Mouse (Mus musculus): ENCODE results near the gene Gm28168.
"Not testable (repeated sequence)": the region's sequence is repeated elsewhere in the genome, so short reads cannot be mapped to it uniquely, and the experiment has no call there.

- TF ChIP-seq CTCF (IDR thresholded peaks at IDR 0.05; ENCODE audit: low read depth); EP300 (optimal IDR thresholded peaks at IDR 0.05): not testable (repeated sequence)
Observed at GRCm38 (mm10) chr1:117927715-117928114, at the start of gene Gm28168.

Data from stomach, postnatal 0 days (tissue).